Mouse (Mus musculus): ENCODE measurements around the gene Gm38100.

Gene Gm38100

GRCm38 (mm10) chr1:175970710-175971109 lies 50.6 kb downstream of the Gm38100 start:
- no peak for DNase-seq
